ENCODE assay signal across 13 mouse cellular contexts in genomic region chr3:111385627-111386026, GRCm38 (mm10).
"Had no signal": no experiment of that assay in that cellular context is flagged by ENCODE, and none has a peak within 500 bp of the region (broad histone marks: within the 10 kb centered on the region; RNA-seq: fewer than 3 reads in every experiment).

No protein-coding gene starts in this region.

- H3K9me3 ChIP-seq: liver, embryonic 15.5 days; midbrain, embryonic 15.5 days; neural tube, embryonic 12.5 days had no signal

- H3K9ac ChIP-seq: liver, embryonic 15.5 days; midbrain, embryonic 15.5 days; neural tube, embryonic 12.5 days had no signal

- H3K36me3 ChIP-seq: liver, embryonic 15.5 days; midbrain, embryonic 15.5 days; neural tube, embryonic 12.5 days had no signal

- H3K27me3 ChIP-seq: liver, embryonic 15.5 days; midbrain, embryonic 15.5 days; neural tube, embryonic 12.5 days had no signal

- DNase-seq: kidney, adult 2 months; kidney, postnatal 36 days; layer of hippocampus, postnatal 36 days; lung, adult 2 months; lung, postnatal 10 days; right cerebral cortex, postnatal 4 days; spleen, adult 18-20 months; thymus, postnatal 4 days had no signal

- H3K4me3 ChIP-seq: liver, embryonic 15.5 days; midbrain, embryonic 15.5 days; neural tube, embryonic 12.5 days had no signal

- H3K4me1 ChIP-seq: liver, embryonic 15.5 days; midbrain, embryonic 15.5 days; neural tube, embryonic 12.5 days had no signal

- H3K27ac ChIP-seq: liver, embryonic 15.5 days; macrophage; midbrain, embryonic 15.5 days; neural tube, embryonic 12.5 days had no signal

- H3K4me2 ChIP-seq: liver, embryonic 11.5 days; liver, embryonic 15.5 days; midbrain, embryonic 15.5 days; neural tube, embryonic 12.5 days had no signal

- ATAC-seq: midbrain, embryonic 15.5 days had no signal
